Mouse (Mus musculus): ENCODE results near the gene Nsa2.
"Not testable (repeated sequence)": the region's sequence is repeated elsewhere in the genome, so short reads cannot be mapped to it uniquely, and the experiment has no call there.

Gene Nsa2

GRCm38 (mm10) chr13:97137466-97138400 is at the start of gene Nsa2, which contains the start of gene Gfm2:
Nsa2 (minus strand) TSS chr13:97137937.
Gfm2 (plus strand) TSS chr13:97137937.
- DNase-seq: peak; percentile 87

DNA sequence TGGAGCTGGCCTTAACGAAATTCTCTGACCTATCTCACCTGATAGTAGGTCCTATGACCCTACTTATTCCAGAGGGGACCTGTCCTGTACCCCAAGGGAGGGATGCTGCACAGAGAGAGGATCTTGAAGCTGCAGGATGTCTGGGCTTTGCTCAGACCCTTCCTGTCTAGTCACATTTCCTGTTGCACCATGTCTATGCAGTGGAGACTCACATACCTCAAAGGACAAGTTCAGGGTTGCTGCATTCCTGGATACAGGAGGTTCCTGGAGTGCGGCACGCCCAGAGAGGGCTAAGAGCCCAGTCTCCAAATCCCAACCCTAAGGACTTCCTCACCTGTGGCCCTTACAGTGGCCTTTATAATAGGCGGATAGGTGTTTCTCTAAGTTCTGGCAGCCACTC is 48.6 kb upstream of the Nsa2 start:
- no peak for DNase-seq

DNA sequence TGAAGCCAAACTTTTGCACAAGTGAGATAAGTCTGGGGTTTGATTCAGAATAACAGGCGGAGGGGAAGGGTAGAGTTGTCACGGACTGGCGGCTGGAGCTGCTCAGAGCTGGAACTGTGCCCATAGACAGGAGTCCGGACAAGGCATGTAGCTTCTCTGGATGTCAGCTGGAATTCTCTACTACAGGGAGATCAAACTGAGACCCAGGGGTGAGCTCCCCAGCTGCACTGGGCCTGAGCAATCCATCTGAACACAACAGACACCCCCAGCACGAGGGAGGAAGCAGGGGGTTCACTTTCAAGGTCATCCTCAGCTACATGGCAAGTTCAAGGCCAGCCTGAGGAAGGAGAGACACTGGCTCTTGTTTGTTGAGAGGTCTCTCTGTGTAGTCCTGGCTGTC is 46.9 kb upstream of the Nsa2 start:
- no peak for DNase-seq

- no peak for DNase-seq
These were observed 46.4 kb upstream of the Nsa2 start for GRCm38 (mm10) chr13:97184168-97184567.

GRCm38 (mm10) chr13:97182821-97183220 is 45.1 kb upstream of the Nsa2 start:
- DNase-seq: no peak

- DNase-seq: no peak
These were observed 42.5 kb upstream of the Nsa2 start for GRCm38 (mm10) chr13:97180113-97180828.

DNA sequence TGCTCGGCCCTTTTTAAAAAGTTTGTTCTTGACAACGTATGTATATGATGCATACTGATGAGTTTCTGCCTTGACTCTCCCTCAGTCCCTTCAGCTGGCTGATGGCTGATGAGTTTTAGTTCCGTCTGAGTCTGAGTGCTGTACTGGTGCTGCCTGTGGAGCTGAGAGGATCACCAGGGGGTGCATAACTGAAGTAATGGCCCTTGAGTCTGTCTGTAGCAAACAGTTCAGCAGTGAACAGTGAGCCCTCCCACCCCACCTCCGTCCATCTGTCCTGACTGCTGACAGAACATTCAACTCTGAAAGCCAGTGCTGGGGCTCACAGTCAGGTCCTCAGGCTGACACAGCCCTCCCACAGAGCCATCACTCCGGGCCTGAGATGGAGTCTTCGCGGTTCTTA is 41.2 kb upstream of the Nsa2 start:
- no peak for DNase-seq

- no peak for DNase-seq
These were observed 39.0 kb upstream of the Nsa2 start for GRCm38 (mm10) chr13:97176731-97177130.

DNA sequence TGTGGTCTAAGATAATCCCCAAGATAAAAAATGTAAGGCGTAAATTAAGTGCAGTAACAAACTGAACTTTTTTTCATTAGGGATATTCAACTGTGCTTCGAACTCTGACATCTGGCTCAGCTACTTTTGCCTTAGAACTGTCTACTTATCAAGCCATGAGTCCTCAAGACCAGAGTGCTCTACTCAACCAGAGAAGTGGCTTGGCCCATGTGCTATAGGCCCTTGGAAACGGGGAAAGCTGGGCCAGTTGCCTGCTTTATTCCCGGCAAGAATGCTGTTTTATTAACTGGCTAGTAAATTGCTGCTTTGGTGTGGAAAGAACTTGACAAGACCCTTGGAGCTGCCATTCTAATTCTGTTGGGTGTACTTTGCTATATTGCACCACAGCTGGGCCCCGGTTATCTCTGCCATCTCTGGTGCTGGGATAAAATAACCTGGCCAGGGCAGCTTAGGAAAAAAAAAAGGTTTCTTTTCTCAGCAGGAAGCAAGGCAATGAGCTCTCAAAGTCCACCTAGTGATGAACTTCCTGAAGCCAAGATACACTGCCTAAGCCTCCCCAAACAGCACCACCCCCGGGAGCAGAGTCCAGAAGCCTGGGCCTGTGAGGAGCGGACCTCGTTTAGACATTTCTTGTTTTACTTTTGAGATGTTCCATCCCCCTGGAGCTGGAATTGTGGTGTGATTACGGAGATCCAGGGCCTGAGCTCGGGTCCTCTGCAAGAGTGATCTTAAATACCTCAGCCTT is 38.0 kb upstream of the Nsa2 start:
- no peak for DNase-seq

DNA sequence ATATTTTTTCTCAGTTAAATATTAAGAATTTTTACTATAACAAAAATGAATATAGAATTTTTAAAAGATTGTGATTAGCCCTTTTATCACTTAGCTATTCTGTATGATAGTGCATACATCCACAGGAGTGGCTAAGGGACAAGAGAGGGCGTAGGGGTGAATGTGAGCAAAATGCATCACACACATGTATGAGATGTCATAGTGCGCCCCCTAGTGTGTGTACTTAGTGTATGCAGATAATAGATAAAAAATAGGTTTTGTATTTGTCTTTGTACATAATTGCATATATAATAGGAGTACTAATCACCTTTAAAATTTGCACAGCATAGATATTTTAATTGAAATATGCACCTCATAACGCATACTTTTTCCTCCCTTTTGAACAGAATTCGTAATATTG is 8.1 kb upstream of the Nsa2 start:
- DNase-seq: no peak

GRCm38 (mm10) chr13:97142321-97142720 is 4.6 kb upstream of the Nsa2 start:
- no peak for DNase-seq

GRCm38 (mm10) chr13:97138404-97138931 is 731 bp upstream of the Nsa2 start:
- DNase-seq: not testable (repeated sequence)

DNA sequence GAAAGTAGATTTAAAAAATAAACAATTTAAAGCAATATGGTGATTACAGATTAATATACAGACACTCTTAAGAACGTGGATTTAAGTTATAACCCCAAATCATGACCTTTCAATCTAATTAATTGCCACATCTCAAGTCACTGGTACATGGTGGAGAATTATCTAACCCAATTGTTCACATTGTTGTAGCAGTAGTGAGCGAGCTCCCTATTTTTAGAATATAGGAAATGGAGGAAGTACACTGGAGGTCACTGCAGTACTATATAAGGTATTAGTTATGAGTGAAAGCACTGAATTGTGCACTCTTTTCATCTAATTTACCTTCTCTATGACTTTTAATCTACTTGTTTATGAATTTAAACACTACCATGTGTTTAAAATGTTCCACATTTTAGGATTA is 7.3 kb downstream of the Nsa2 start:
- DNase-seq: not testable (repeated sequence)

GRCm38 (mm10) chr13:97129654-97130053 is 8.1 kb downstream of the Nsa2 start:
- DNase-seq: not testable (repeated sequence)

DNA sequence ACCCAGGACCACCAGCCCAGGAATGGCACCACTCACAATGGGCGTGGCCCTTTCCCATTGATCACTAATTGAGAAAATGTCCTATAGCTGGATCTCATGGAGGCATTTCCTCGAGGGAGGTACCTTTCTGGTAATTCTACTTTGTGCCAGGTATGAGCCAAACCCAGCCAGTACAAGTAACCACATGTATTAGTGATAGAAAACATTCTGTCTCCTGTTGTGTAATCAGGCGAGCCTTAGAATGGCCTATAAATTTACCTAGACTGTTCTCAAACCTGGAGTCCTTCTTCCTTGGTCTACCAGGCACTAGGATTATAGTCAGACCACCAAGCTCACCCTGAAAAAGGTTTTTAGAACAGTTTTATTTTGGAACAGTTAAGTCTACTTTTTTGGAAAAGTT is 16.4 kb downstream of the Nsa2 start:
- no peak for DNase-seq

- no peak for DNase-seq
These were observed 28.7 kb downstream of the Nsa2 start for GRCm38 (mm10) chr13:97109046-97109445.

- DNase-seq: not testable (repeated sequence)
These were observed 30.0 kb downstream of the Nsa2 start for GRCm38 (mm10) chr13:97107721-97108120.

DNA sequence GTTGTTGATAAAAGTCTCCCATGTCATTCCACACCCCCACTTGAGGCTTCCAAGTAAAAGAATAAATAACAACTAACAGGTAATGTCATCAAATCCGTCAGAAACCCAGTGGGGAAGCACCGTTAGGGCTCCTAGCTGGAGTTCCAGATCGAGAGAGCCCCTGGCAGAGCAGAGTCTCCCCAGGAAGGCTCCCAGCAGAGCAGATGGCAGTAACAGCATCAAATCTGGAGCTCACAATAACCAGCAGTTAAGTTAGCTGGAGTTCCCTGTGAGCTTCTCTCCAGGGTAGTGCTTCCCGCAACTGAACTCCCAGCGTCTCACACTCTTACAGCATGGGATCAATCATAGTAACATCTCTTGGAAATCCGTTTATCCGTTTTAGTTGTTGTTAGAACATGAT is 32.7 kb downstream of the Nsa2 start:
- no peak for DNase-seq

DNA sequence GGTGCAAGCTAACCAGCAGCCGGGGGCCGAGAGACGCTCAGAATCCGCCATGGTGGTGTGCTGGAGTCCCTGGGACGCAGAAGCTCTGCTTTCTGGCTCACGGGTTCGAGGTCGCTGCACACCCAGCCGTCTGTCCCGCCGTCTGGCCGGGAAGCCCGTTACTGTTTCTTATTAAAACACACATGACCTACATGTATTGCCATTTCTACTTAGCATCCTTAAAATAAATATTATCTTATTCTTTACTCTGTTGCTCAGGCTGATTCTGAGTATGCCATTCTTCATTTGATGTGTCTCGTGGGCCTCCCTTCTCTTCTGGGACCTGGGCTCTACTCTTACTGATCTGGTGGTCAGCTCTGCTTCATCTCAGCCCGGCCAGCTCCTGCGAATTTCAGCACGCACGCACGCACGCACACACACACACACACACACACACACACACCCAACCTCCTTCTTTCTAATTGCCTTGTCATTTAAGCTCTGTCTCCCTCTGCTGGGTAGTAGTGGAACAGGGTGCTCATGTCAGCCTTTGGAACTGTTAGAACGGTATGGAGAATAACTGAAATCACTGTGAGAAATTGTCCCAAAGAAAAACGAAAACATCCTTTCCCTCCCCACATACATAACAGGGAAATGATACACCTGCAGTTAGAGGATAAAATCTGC is 38.4 kb downstream of the Nsa2 start, which contains the start of gene Gm6169:
TSS of gene Gm6169 (minus strand) at position 51 of the 666 bp plus-strand sequence.
- DNase-seq: peak; percentile 10

DNA sequence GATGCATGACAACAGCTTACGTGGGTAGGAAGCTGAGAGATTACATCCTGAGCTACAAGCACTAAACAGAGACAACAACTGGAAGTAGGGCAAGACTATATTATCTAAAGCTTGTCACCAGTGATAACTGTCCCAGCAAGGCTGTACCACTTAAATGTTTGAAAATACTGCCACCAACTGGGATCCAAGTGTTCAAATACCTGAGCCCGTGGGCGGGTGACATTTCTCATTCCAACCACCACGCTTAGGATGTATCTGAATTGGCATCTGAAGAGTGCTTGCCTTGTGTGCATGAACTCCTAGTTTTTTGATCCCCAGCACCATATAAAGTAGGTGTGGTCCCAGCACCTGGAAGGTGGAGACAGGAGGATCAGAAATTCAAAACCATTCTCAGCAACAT is 42.0 kb downstream of the Nsa2 start:
- no peak for DNase-seq

- DNase-seq: no peak
These were observed 49.6 kb downstream of the Nsa2 start for GRCm38 (mm10) chr13:97088183-97088582.

- DNase-seq: no peak
These were observed 50.3 kb downstream of the Nsa2 start for GRCm38 (mm10) chr13:97087421-97087820.
